Mouse (Mus musculus): ENCODE measurements around the gene Ptprd. TPM values are rescaled to one million over a fixed set of nuclear protein-coding genes. Genes with fewer than 3 reads are reported as not detected.

Gene Ptprd
- polyA plus RNA-seq, 1 experiment = 357 TPM

GRCm38 (mm10) chr4:76403219-76403618 is 1808.5 kb downstream of the Ptprd start:
- no peak overlapping the region for H3K4me3 ChIP-seq (ENCODE audit: insufficient read depth, low read depth, low read length)
- no peak for TF ChIP-seq POLR2A (IDR thresholded peaks at IDR 0.05; ENCODE audit: insufficient read depth, low read depth, low read length)
- no peak for TF ChIP-seq CTCF (IDR thresholded peaks at IDR 0.05; ENCODE audit: insufficient read depth, low read depth, low read length)
- no peaks in the 10 kb centered on the region for H3K4me1 ChIP-seq (ENCODE audit: control insufficient read depth, insufficient read depth, low read length)
- 92% methylated on average over 5 of the region's 5 CpGs for WGBS
- H3K27ac ChIP-seq (ENCODE audit: insufficient read depth, low read depth, low read length) = no peak overlapping the region

- Histone ChIP-seq H3K4me3 (ENCODE audit: insufficient read depth, low read depth, low read length) (no peak overlapping the region), H3K27ac (ENCODE audit: insufficient read depth, low read depth, low read length) (no peak overlapping the region), H3K4me1 (ENCODE audit: control insufficient read depth, insufficient read depth, low read length) (no peaks in the 10 kb centered on the region)
- no peak for TF ChIP-seq CTCF (IDR thresholded peaks at IDR 0.05; ENCODE audit: insufficient read depth, low read depth, low read length)
- TF ChIP-seq POLR2A (IDR thresholded peaks at IDR 0.05; ENCODE audit: insufficient read depth, low read depth, low read length) = no peak
- 89% methylated on average over 5 of the region's 5 CpGs for WGBS
Measured at GRCm38 (mm10) chr4:76387887-76388286, 1823.9 kb downstream of the Ptprd start.

GRCm38 (mm10) chr4:76386978-76387824 is 1824.6 kb downstream of the Ptprd start:
- Histone ChIP-seq H3K4me1 (ENCODE audit: control insufficient read depth, insufficient read depth, low read length) (no peaks in the 10 kb centered on the region), H3K27ac (ENCODE audit: insufficient read depth, low read depth, low read length) (no peak overlapping the region), H3K4me3 (ENCODE audit: insufficient read depth, low read depth, low read length) (no peak overlapping the region)
- TF ChIP-seq CTCF (IDR thresholded peaks at IDR 0.05; ENCODE audit: insufficient read depth, low read depth, low read length) = no peak
- TF ChIP-seq POLR2A (IDR thresholded peaks at IDR 0.05; ENCODE audit: insufficient read depth, low read depth, low read length) = no peak
- WGBS = 64% methylated on average over 7 of the region's 7 CpGs

GRCm38 (mm10) chr4:76385818-76386217 is 1825.9 kb downstream of the Ptprd start:
- TF ChIP-seq CTCF (IDR thresholded peaks at IDR 0.05; ENCODE audit: insufficient read depth, low read depth, low read length) (no peak), POLR2A (IDR thresholded peaks at IDR 0.05; ENCODE audit: insufficient read depth, low read depth, low read length) (no peak)
- H3K4me3 ChIP-seq (ENCODE audit: insufficient read depth, low read depth, low read length) = no peak overlapping the region
- H3K4me1 ChIP-seq (ENCODE audit: control insufficient read depth, insufficient read depth, low read length) = no peaks in the 10 kb centered on the region
- no peak overlapping the region for H3K27ac ChIP-seq (ENCODE audit: insufficient read depth, low read depth, low read length)
- WGBS = 80% methylated on average over 5 of the region's 5 CpGs

- WGBS = 67% methylated on average over 6 of the region's 6 CpGs
- Histone ChIP-seq H3K27ac (ENCODE audit: insufficient read depth, low read depth, low read length) (no peak overlapping the region), H3K4me1 (ENCODE audit: control insufficient read depth, insufficient read depth, low read length) (no peaks in the 10 kb centered on the region), H3K4me3 (ENCODE audit: insufficient read depth, low read depth, low read length) (no peak overlapping the region)
- TF ChIP-seq CTCF (IDR thresholded peaks at IDR 0.05; ENCODE audit: insufficient read depth, low read depth, low read length) = no peak
- no peak for TF ChIP-seq POLR2A (IDR thresholded peaks at IDR 0.05; ENCODE audit: insufficient read depth, low read depth, low read length)
Measured at GRCm38 (mm10) chr4:76380312-76380917, 1831.3 kb downstream of the Ptprd start.

- Histone ChIP-seq H3K4me1 (ENCODE audit: control insufficient read depth, insufficient read depth, low read length) (no peaks in the 10 kb centered on the region), H3K4me3 (ENCODE audit: insufficient read depth, low read depth, low read length) (no peak overlapping the region), H3K27ac (ENCODE audit: insufficient read depth, low read depth, low read length) (no peak overlapping the region)
- WGBS = 36% methylated on average over 4 of the region's 4 CpGs
- TF ChIP-seq CTCF (IDR thresholded peaks at IDR 0.05; ENCODE audit: insufficient read depth, low read depth, low read length) = no peak
- no peak for TF ChIP-seq POLR2A (IDR thresholded peaks at IDR 0.05; ENCODE audit: insufficient read depth, low read depth, low read length)
Measured at GRCm38 (mm10) chr4:76370041-76370880, 1841.5 kb downstream of the Ptprd start.

GRCm38 (mm10) chr4:76369101-76369500 is 1842.7 kb downstream of the Ptprd start:
- no peak for TF ChIP-seq CTCF (IDR thresholded peaks at IDR 0.05; ENCODE audit: insufficient read depth, low read depth, low read length)
- TF ChIP-seq POLR2A (IDR thresholded peaks at IDR 0.05; ENCODE audit: insufficient read depth, low read depth, low read length) = no peak
- no peaks in the 10 kb centered on the region for H3K4me1 ChIP-seq (ENCODE audit: control insufficient read depth, insufficient read depth, low read length)
- H3K27ac ChIP-seq (ENCODE audit: insufficient read depth, low read depth, low read length) = no peak overlapping the region
- WGBS = 51% methylated on average over 3 of the region's 3 CpGs
- no peak overlapping the region for H3K4me3 ChIP-seq (ENCODE audit: insufficient read depth, low read depth, low read length)

GRCm38 (mm10) chr4:76368291-76368690 is 1843.5 kb downstream of the Ptprd start:
- 97% methylated on average over 2 of the region's 2 CpGs for WGBS
- Histone ChIP-seq H3K4me3 (ENCODE audit: insufficient read depth, low read depth, low read length) (no peak overlapping the region), H3K4me1 (ENCODE audit: control insufficient read depth, insufficient read depth, low read length) (no peaks in the 10 kb centered on the region), H3K27ac (ENCODE audit: insufficient read depth, low read depth, low read length) (no peak overlapping the region)
- no peak for TF ChIP-seq CTCF (IDR thresholded peaks at IDR 0.05; ENCODE audit: insufficient read depth, low read depth, low read length)
- no peak for TF ChIP-seq POLR2A (IDR thresholded peaks at IDR 0.05; ENCODE audit: insufficient read depth, low read depth, low read length)

Data from olfactory bulb, adult 2 months (tissue).